Mouse (Mus musculus) right cerebral cortex, postnatal 14 days (tissue): ENCODE measurements at regions not wholly inside any gene's neighbourhood (a gene's known extent, or its start where the extent isn't known, plus 50 kb on each side); places are given as distances from the start of the nearest gene placed in this dataset.
"Not testable (repeated sequence)": the region's sequence is repeated elsewhere in the genome, so short reads cannot be mapped to it uniquely, and the experiment has no call there.

Experiments used
- DNase-seq: peaks from one replicate; pipeline ENCODE4 v3.0.0; 2022

- no peak for DNase-seq
These were observed 592.1 kb downstream of the Dcdc2c start for GRCm38 (mm10) chr12:27960064-27960463.

DNA sequence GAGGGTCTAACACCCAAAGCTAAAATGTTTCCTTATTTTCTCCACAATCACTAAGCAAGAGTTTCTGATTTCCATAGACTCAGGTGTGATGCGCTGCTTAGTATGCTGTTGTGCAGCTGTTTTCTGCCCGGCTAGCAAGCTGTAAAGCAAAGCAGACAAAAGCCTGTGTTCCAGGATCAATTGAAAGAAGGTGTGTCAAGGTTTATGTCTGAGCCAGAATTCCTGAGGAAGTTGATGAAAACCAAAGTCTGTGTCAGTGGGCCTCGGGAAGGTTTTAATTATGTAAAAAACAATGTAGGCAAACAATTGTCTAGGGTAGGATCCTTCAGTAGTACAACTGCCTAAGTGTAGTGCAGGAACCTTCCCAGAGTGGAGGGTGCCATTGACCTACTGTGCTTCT is 604.6 kb downstream of the Dcdc2c start:
- DNase-seq: no peak

- no peak for DNase-seq
These were observed 604.6 kb upstream of the Sox11 start for GRCm38 (mm10) chr12:27946866-27947459.

DNA sequence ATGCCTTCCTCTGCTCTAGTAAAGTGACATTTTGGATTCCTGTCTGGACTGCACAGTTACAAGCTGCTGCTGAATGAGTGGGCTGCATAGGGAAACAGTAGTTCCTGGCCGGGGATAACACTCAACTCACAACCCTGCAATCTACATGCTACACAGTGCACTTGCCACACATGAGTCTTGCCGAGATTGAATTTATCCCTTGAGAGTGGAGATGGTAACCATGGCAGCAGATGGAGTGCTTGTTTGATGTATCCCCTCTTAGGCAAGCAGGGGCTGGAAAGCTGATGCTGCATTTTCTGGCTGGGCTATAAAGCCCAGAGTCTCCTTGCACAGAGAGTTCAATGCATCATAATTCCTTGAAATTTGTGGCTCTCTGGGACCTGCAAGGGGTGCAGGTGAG is 603.0 kb upstream of the Sox11 start:
- DNase-seq: no peak

DNA sequence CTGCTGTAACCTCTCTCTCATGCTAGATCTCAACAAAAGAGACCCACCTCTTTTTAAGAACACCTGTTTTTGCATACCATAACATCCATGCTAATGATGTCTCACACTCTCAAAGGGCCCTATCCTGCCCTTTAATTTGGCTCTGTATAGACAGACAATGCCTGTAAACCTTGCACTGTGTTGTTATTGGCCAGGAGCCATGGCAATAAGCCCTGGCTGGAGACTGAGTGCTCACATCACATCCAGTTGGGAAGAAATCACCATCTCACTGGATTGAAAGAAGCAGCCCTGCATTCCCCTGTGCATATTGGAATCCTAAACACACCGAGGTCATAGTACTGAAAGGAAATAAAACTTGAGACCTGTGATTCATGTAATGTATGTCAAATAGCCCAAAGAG is 598.7 kb upstream of the Sox11 start:
- no peak for DNase-seq

- peak; percentile 9 for DNase-seq
These were observed 590.2 kb upstream of the Sox11 start for GRCm38 (mm10) chr12:27932382-27933140.

- DNase-seq: no peak
These were observed 586.1 kb upstream of the Sox11 start for GRCm38 (mm10) chr12:27928366-27928963.

- no peak for DNase-seq
These were observed 584.4 kb upstream of the Sox11 start for GRCm38 (mm10) chr12:27926730-27927129.

- no peak for DNase-seq
These were observed 578.2 kb upstream of the Sox11 start for GRCm38 (mm10) chr12:27920607-27921006.

DNA sequence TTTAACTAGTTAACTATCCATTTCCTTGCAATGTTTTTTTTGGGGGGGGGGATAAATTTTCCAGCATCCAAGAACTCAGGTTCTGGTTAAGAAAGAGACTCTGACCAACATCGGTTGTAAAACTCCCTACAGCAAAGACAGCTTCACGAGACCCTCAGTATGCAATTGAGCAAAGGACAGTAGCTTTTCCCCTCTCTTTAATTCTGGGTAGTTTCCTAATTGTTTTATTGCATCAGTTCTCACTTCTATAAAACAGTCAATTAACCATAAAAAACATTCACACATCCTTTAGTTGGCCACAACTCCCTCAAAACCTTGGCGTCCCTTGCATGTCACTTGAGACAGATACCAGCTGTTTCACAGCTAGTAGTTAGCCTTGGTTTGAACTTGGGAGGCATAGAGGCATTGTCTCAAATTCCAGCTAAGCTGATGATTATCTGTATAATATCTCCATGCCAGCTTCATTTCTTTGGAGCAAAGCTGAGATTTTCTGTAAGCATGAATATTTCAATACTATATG is 574.1 kb upstream of the Sox11 start:
- no peak for DNase-seq

DNA sequence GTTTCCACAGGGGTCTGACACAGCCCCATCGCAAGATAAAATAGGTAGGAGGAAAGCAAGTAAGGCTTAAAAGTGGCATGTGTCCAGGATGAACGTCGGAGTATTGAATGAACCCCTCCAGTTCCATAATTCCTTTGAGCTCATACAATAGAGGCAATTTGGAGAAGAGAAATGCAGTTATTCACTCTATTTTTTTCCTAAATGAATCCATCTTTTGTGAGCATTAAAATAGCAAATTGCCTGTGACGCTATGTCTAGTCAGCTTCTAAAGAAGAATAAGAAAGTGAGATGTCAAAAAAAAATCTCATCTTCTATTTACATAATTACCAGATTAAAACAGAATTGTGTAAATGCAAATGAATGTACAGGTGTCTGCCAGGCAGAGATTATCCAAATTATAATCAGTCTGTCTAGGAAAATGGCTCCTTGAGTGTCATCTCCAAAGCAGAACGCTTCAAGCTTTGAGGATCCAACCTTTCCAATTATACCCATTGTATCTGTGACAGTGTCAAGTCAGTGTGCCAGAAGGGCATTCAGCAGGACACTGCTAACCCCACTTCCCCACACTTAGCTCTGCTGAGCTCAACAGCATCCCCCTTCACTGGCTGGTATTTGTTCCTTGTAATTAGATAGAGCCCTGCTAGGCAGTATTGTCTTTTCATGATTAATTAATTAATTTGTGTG is 567.2 kb upstream of the Sox11 start:
- no peak for DNase-seq

DNA sequence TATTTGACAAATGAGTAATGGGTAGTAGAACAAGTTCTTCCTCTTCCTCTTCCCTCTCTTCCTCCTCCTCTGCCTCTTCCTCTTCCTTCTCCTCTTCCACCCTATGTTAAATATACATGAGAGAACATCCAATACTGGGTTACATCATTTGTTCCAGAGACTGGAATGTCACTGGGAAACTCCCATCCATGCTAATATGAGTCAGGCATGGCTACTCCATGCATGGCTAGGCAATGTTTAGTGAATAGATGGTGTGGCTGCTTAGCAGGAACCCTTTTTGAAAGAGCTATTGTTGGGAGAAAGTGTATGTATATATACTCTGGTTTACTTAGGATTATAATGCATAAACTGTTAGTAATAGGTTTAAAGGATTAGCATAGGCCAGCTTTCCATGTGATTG is 554.3 kb upstream of the Sox11 start:
- DNase-seq: not testable (repeated sequence)

- DNase-seq: no peak
These were observed 539.3 kb upstream of the Sox11 start for GRCm38 (mm10) chr12:27881720-27882119.

DNA sequence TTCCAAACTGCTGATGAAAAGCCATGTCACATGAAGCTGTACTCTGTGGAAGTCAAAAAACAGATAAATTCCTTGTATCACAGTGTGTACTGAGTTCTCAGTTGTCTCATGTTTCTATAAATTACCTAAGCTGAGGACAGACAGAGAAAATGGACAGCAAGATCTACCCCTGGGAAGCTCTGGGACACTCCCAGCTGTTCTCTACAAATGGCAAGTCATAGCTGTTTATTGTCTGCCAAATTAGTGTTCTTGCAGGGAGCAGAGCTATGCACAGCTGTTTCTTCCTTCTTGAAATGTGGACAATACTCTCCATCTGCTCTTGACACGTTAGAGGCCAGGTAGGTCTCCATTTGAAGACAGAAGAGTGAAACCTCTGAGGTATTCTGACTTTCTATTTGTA is 524.0 kb upstream of the Sox11 start:
- DNase-seq: no peak

DNA sequence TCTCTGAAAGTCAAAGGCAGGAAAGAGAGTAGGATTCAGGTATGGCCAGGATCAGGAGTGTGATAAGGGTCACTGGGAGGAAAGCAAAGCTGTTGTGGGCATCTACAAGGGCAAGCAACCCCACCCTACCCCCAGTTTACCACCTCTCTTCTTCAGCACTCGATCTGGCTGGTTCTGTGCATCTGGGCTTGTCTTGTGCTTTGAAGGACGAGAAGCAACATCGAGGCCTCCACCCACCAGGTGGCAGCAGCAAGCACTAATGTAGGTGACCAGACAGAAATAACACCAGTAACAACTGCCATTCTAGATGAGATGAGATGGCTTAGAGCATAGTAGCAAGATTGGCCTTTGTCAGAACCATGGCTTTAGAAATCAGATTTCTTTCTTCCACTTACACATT is 507.2 kb upstream of the Sox11 start:
- DNase-seq: peak; percentile 12

DNA sequence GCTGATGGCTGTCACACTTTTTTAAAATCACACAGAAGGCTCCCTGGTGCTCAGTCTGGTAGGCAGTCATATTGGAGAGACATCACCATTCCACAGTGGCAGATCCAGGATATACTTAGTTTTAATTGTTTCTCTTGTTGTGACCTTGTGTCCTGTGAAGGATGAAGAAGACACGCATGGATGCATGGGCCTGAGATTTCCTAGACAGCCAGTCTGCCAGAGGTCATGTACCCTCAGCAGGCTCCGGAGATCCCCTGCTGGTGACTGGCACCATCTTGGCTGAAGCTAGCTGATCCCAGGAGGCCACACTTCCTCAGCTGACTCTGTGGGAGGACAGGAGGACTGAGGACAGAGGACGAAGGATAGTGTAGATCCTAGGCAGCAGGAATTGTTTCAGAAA is 506.7 kb upstream of the Sox11 start:
- no peak for DNase-seq

GRCm38 (mm10) chr12:27848141-27848540 is 505.8 kb upstream of the Sox11 start:
- DNase-seq: no peak

DNA sequence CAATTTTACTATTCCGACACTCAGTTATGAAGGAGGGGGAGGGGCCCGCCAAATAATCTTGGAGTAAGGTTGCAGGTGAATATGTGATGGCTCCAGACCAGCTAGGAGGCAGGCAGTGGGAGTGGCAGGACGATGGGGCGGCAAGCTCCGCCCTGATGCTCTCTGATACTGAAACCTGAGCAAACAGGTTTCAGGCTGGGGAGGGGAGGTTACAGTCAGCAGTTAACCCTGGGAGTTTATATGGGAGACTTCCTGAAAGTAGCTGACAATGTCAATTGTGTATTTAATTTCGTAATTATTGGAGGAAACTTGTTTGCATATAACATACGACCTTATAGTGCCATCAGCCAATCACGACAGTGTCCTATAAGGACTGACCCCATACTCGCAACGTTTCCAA is 505.0 kb upstream of the Sox11 start:
- no peak for DNase-seq

DNA sequence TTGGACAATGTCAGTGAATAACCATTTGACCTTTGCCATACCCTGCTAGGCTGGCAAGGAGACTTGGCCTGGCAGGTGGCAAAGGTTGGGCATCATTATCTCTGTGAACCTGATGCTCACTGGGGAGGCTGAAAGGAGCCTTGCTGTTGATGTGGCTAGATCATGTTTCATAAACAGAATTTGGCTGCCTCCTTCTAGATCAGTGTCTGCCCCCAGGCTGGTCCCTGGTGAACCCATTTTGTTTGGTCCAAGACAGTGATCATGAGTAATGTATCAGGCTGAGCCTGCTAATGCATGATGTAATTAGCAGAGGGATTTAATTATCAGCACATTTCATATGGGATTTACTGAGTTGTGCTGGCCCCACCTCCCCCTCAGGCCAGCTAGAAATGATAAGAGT is 502.6 kb upstream of the Sox11 start:
- no peak for DNase-seq

DNA sequence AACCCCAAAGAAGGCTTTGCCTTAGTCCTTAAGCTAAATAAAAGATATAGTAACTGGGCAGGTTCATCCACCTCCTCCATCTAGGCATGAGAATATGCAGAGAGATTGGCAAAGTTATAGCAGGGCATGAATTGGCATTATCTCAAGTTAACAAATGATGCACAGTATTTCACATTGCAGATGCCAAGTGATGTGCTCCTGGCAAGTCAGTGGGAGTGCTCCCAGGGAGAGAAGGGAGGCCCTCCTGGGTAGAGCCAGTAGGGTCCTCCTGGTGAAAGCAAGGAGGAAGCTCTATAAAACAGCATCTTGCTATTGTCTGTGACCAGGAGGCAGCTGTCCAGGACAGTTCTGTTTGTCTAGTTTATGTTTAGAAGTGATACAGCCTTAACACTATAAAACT is 496.6 kb upstream of the Sox11 start:
- no peak for DNase-seq

GRCm38 (mm10) chr12:27838384-27838783 is 496.0 kb upstream of the Sox11 start:
- DNase-seq: no peak

DNA sequence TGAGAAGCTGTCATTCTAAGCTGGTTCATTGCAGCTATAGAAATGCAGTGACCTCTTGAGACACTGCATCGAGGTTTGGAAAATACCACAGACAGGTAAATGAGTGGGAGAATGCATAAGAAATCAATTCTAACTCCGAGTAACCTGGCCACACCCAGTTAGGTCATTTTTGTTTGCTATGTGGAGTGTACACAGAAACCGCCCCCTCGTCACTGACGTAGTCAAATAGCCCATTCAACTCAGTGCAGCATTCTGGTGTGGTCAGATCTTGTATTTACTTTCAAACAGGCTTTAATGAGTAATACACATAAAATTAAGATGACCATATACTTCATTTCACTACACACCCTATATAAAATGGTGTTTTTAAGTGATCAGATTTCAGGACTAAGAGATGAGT is 483.8 kb upstream of the Sox11 start:
- no peak for DNase-seq

- no peak for DNase-seq
These were observed 481.0 kb upstream of the Sox11 start for GRCm38 (mm10) chr12:27823392-27823791.

GRCm38 (mm10) chr12:27796642-27797041 is 454.3 kb upstream of the Sox11 start:
- DNase-seq: no peak
